Mouse (Mus musculus) heart, postnatal 14 days (tissue): ENCODE data around the gene Ankrd33b. TPM values are rescaled to one million over a fixed set of nuclear protein-coding genes. Genes with fewer than 3 reads are reported as not detected.

Experiments
- DNase-seq, 2 experiments: peaks; one replicate each; pipeline ENCODE4 v3.0.0; 2021 to 2022
- intact Hi-C: fragments of 180-260 bp; cut with DNase I; formaldehyde crosslinking; loops from one replicate; pipeline ENCODE4 v1.15.1; 2025
- total RNA-seq, 2 experiments: library from RNA; stranded (reverse); gene quantifications; 2 replicates each; pipeline ENCODE4 v1.2.3; 2021

Ankrd33b gene
- total RNA-seq, 2 experiments from 2014 or later: 21.8 TPM

- no peak for DNase-seq
- intact Hi-C loops: no loop called here
These were observed 22.7 kb downstream of the Ankrd33b start for GRCm38 (mm10) chr15:31344811-31345211.

- no peak for DNase-seq
- intact Hi-C loops: loop anchor here (2.0 kb wide), 1 partner anchor 21 kb away; no protein-coding TSS in a partner anchor
These were observed 23.9 kb downstream of the Ankrd33b start for GRCm38 (mm10) chr15:31343602-31344001.

GRCm38 (mm10) chr15:31342496-31342901 lies 25.0 kb downstream of the Ankrd33b start:
- intact Hi-C loops: loop anchor here (2.0 kb wide), 1 partner anchor 22 kb away; no protein-coding TSS in a partner anchor
- DNase-seq: peak; percentile 42 to 45

- intact Hi-C loops: loop anchor here (2.0 kb wide), 1 partner anchor 23 kb away; no protein-coding TSS in a partner anchor
These were observed 25.5 kb downstream of the Ankrd33b start for GRCm38 (mm10) chr15:31342001-31342400.

DNA sequence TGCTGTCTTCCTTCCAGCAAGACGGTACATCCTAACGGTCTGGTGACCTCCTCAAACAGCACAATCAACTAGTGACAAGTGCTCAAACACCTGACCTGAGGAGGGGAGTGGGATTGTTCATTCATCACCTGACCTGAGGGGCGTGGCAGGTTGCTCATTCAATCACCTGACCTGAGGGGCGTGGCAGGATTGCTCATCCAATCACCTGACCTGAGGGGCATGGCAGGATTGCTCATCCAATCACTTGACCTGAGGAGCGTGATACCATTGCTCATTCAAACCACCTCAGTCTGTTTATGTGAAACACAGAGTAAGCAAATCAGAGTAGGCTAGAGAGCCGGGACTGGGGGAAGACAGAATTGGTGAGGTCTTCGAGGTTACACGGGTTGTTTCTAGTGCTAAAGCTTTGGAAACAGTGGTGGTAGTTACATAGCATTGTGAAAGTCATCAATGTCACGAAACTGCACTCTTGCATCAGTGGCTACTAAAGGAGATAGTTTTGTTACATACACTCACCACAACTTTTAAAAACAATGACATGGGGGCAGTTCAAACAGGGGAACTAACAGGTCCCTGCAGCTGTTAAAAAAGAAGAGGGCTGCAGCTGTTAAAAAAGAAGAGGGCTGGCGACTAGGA lies 28.8 kb downstream of the Ankrd33b start:
- DNase-seq: no peak

More at GRCm38 (mm10) chr15:31342001-31342400, 25.5 kb downstream of the Ankrd33b start:
- no peak for DNase-seq

GRCm38 (mm10) chr15:31337983-31338382 lies 29.5 kb downstream of the Ankrd33b start:
- intact Hi-C loops: no loop called here
- no peak for DNase-seq

More for the DNA sequence above, 28.8 kb downstream of the Ankrd33b start:
- intact Hi-C loops: no loop called here

DNA sequence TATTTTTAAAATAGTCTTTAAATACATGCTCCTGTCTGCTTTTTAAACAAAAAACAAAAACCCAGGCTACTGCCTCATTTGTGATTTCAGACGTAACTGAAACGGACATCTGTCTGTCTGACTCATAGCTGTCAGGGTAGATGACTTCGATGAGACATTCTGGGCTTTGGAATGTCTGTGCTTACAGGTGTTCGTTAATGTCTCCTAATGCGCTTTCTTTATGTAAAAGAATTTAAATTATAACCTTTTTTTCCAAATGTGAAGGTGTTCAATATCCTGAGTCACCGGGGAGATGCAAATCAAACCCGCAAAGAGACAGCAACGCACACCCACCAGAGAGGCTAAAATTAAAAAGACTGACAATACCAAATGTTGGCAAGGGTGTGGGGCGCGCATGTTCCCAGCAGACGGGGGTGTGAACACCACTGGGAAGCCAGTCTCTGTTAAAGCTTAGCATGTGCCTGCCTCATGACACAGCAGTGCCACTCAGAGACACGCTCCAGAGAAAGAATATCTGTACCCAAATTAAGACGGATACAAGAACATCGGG lies 30.3 kb downstream of the Ankrd33b start:
- intact Hi-C loops: no loop called here

DNA sequence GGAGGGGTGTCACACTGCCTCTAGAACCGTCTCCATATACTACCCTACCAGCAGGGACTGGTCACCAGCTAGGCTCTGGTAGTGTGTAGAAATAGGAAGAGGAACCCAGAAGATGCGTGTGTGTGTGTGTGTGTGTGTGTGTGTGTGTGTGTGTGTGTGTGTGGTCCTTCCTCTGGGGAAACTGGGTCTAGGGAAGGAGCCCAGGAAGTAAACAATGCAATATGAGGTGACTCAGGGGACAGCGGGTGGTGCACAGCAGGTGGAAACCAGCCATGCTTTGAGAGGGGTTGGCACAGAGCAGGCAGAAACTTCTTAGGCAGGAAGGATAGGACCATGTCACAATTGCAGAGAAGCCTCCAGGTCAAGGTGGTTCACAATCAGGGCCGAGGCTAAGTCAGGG lies 30.8 kb downstream of the Ankrd33b start:
- intact Hi-C loops: no loop called here
- DNase-seq: peak; percentile 48 to 55

More for the DNA sequence above, 30.3 kb downstream of the Ankrd33b start:
- DNase-seq: peak in 1 of 2 experiments; percentile 15

DNA sequence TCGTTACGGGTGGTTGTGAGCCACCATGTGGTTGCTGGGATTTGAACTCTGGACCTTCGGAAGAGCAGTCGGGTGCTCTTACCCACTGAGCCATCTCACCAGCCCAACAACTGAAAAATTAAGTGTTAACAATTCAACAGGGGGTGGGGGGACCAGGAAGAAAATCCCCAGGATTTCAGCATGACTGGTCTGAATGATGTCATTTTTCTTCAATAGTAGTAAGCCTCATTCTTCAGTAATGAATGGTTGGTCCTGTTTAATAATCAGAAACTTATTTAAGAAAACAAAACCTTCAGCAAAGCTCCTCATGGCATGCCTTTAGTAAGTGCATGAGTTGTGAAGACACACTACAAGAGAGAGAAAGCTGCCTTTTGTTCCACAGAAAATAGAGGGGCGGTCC lies 32.7 kb downstream of the Ankrd33b start:
- DNase-seq: no peak
- intact Hi-C loops: no loop called here

- intact Hi-C loops: no loop called here
These were observed 34.9 kb downstream of the Ankrd33b start for GRCm38 (mm10) chr15:31332541-31333163.

DNA sequence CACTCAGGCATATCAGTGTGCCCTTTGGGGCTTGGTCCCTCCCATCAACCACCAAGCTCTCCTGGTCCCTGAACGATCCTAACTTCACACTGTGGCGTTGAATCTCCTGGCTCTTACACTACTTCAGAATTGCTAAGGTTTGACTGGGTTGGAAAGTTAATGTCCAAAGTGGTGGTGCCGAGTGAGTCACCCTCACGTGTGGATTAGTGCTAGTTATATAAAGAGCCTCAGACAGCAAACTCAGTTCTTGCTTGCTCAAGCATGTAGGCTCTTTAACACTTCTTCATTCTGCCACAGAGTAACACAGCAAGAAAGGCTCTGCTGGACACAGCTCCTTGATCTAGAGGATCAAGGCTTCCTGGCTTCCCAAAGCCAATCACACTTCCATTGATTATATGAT lies 35.8 kb downstream of the Ankrd33b start:
- intact Hi-C loops: no loop called here
- DNase-seq: no peak

More at GRCm38 (mm10) chr15:31332541-31333163, 34.9 kb downstream of the Ankrd33b start:
- no peak for DNase-seq

DNA sequence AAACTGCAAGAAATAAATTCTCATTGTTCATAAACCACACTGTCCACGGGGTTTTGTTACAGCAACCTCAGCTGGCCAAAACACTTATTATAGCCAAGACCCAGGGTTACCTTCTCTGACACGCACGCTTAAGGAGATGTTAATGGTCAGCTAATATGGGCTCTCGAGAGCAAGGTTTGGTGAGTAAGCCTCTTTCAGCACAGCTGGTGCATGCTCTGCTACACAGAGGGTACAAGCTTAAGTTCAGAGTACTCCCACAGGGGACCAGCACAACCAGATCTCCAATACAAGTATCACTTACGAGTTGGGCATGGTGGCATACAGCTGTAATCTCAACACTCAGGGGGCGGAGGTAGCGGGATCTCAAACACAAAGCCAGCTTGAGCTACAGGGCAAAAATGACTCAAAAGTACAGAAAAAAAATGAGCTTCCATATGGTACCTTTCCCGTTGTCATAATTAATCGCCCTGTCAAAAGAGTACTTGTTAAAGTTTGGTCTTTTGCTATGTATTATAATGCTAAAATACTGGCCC lies 39.4 kb downstream of the Ankrd33b start:
- no peak for DNase-seq
- intact Hi-C loops: no loop called here

GRCm38 (mm10) chr15:31325660-31326354 lies 41.7 kb downstream of the Ankrd33b start:
- no peak for DNase-seq
- intact Hi-C loops: no loop called here

DNA sequence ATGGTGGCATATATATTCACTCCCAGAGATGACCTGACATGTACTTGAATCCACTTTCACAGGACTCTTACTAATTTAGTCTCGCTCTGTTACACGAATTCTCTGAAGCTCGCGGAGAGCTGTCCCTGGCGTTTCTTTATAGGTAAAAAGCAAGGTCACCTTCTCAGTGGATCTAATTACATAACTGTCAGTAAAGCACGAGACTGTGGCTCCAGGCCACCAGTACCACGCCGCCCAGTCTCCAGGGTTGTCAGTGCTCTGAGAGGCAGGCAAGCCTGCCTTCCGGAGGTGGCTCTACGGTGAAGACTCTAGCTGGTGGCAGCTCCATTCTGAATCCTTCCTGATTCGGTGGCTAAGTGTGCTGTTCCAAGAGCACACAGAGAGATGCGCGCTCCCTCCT lies 43.0 kb downstream of the Ankrd33b start:
- intact Hi-C loops: no loop called here
- DNase-seq: peak; percentile 35 to 44

DNA sequence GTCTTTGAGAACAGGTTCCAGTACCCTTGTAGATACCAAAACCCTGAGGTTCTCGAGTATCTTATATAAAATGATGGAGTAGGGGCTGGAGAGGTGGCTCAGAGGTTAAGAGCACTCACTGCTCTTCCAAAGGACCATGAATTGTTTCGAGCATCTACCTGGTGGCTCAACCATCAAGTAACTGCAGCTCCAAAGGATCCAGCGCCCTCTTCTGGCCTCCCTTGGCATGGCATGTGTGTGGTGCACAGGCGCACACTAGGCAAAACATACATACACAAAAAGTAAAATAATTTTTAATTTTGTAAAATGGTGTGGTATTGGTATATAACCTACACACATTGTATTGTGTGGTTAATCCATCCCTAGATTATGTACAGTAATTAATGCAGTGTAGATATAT lies 43.8 kb downstream of the Ankrd33b start:
- intact Hi-C loops: no loop called here
- DNase-seq: peak in 1 of 2 experiments; percentile 20

DNA sequence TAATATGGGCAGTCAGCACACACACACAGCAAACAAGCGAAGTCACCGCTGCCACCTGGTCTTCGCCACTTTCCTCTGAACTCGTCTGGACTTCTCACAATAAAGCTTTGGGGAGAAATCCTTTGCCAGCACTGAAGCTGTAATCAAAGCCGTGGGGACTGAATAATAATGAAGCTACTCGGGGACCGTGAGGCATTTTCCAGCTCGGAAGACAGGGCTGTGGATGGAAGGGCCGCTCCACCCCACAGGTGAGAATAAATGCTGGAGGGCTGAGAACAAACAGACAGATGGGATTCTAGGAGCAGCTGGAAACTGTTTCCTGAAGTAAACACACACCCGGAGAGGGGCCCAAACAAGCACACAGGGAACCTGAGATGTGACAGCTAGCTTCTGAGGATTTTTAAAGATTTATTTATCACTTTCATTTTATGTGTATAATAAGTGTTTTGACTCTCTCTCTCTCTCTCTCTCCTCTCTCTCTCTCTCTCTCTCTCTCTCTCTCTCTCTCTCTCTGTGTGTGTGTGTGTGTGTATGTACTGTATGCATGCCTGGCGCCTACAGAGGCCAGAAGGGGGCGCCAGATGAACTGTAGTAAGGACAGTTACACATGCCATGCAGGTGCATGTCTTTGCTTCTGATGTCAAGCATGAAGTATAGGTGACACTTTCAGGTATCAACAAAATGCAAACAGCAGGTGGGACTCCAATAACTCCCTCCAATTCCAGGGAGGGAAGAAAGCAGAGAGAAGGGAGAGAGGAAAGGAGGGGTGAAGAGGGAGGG lies 46.7 kb downstream of the Ankrd33b start:
- no peak for DNase-seq
- intact Hi-C loops: no loop called here

DNA sequence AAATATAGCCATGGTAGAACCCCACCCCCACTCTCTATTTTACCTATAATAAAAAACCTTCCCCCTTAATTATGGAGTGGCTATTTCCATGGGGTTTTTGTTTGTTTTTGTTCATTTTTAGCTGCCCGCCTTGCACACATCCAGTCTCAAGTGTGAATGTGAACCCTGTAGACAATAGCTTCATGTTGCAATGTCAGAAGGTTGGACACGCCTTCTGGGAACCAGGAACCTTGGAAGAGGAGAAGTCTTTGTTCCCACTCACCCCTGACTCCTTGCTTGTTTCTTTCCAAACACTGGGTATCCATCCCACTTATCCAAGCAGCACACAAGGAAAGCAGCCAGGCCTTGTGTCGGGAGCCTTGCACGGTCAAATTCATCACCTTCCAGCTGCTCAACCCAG lies 48.5 kb downstream of the Ankrd33b start:
- intact Hi-C loops: loop anchor here (2.0 kb wide), 1 partner anchor 48 kb away; the partner anchor contains the start of gene Ankrd33b
- DNase-seq: no peak

DNA sequence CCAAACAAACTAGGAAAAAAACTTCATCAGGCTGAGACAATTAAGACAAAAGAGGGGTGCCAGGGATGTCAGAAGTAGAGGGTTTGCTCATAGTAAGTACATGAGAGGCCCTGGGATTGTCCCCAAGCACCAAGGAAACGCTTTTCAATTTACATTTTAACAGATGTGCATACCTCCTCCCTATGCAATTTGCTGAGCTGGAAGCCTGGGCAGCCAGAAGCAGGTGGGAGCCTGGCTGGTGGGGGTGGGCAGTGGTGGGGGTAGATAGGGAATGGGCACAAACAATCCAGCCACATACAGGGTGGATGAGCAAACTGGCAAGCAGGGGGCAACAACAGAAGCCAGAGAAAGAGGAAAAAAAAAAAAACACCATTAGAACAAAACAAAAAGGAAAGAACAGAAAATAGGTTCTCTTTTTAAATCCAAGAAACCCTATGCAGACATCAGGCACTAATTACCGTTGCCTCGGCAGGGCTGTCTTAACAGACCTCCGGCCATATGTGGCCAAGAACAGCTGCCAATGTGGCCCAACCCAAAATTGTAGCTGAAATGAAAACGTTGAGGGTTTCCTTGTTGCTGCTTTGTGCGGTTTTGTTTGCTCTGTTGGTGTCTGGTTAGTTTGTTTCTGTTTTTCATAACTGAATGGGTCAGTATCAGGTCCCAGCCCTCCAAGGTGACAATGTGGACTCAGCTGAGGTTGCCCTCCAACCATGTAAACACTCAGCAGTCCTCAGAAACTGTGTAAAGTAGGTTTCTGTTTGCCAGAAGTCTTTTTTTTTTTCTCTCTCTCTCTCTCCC lies 49.2 kb downstream of the Ankrd33b start:
- peak in 1 of 2 experiments; percentile 15 for DNase-seq

More for the DNA sequence above, 49.2 kb downstream of the Ankrd33b start:
- intact Hi-C loops: loop anchor here (2.0 kb wide), 1 partner anchor 48 kb away; the partner anchor contains the start of gene Ankrd33b
